ENCODE assay signal across 8 mouse cellular contexts in the genomic region with DNA sequence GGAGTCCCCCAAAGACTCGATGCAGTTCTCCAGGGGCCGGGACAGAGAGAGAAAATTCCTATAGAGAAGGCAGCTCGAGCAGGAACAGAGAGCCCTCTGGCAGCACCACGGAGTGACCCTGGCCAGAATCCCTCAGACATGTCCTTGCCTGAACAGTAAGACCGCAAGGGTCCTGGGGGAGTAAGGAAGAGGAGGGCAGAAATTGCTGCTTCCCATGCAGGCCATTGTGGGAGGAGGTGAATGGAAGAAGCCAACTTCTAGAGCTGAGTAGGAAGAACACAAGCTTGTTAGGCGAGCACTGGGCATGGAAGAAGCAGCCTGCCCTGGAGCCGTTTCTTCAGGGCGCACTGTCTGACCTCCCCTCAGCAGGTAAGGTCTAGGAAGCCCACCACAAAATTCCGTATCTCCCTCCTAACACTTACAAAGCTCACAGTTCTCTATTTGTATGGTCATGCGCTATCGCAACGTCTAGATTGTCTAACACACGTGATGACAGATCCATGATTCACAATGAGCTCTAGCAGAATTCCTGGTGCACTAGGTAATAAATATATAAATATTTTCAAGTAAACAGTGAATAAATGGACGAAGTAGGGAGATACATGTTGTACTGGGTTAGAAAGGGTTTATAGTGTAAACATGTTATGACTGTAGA. TPM values are rescaled to one million over a fixed set of nuclear protein-coding genes. Genes with fewer than 3 reads are reported as not detected.
DNase-seq lines count a peak whose midpoint lies in the region; ATAC-seq lines count a peak whose summit lies in the region.

No protein-coding gene starts in this region.

- H3K27ac ChIP-seq in brown adipose tissue, adult 24 weeks (replicated peaks; ENCODE audit: low read depth, low read length) = peak overlapping the region; percentile 41; the same call in 1 of the 2 replicates
- H3K27ac ChIP-seq in heart, embryonic 13.5 days (replicated peaks) = peak overlapping the region; percentile 79
- H3K27ac ChIP-seq in limb, embryonic 13.5 days = no peak overlapping the region

- peak overlapping the region; percentile 77 for H3K9ac ChIP-seq in heart, embryonic 13.5 days
- no peak overlapping the region for H3K9ac ChIP-seq in limb, embryonic 13.5 days

- H3K9me3 ChIP-seq in heart, embryonic 13.5 days = peaks cover 11% of the 10 kb centered on the region
- peaks cover 3% of the 10 kb centered on the region; the same call in 1 of the 2 replicates for H3K9me3 ChIP-seq in limb, embryonic 13.5 days

- DNase-seq in adrenal gland, adult (ENCODE audit: inconsistent age in 2 of 2, low spot score in 1 of 2) = peak; percentile 26 to 66
- DNase-seq in adrenal gland, postnatal 4 days (ENCODE audit: low spot score in 2 of 2) = no peak
- DNase-seq in testis, postnatal 10 days (ENCODE audit: low spot score) = peak; percentile 62
- no peak for DNase-seq in c-Kit-positive CD71-positive TER-119-positive erythroid progenitor cells, embryonic 14.5 days (ENCODE audit: low spot score)
- no peak for DNase-seq in lung, postnatal 14 days

- H3K4me1 ChIP-seq in brown adipose tissue, adult 24 weeks (ENCODE audit: control insufficient read depth, insufficient read depth, insufficient read length, low read length) = no peaks in the 10 kb centered on the region
- H3K4me1 ChIP-seq in heart, embryonic 13.5 days = peaks cover 17% of the 10 kb centered on the region
- H3K4me1 ChIP-seq in limb, embryonic 13.5 days = peaks cover 14% of the 10 kb centered on the region

- peak overlapping the region; percentile 36 for H3K4me3 ChIP-seq in brown adipose tissue, adult 24 weeks (ENCODE audit: insufficient read depth, low read depth, low read length)
- H3K4me3 ChIP-seq in heart, embryonic 13.5 days = peak overlapping the region; percentile 41
- peak overlapping the region; percentile 16 for H3K4me3 ChIP-seq in limb, embryonic 13.5 days

- ATAC-seq in heart, embryonic 13.5 days (ENCODE audit: extremely low read depth, insufficient number of reproducible peaks, low FRiP score, low TSS enrichment) = no peak
- no peak for ATAC-seq in limb, embryonic 13.5 days (ENCODE audit: low FRiP score, low read depth)

- no peaks in the 10 kb centered on the region for H3K27me3 ChIP-seq in heart, embryonic 13.5 days (replicated peaks)
- no peaks in the 10 kb centered on the region for H3K27me3 ChIP-seq in limb, embryonic 13.5 days

- no peaks in the 10 kb centered on the region for H3K36me3 ChIP-seq in heart, embryonic 13.5 days
- no peaks in the 10 kb centered on the region for H3K36me3 ChIP-seq in limb, embryonic 13.5 days

- H3K4me2 ChIP-seq in heart, embryonic 13.5 days = peak overlapping the region; percentile 67
- H3K4me2 ChIP-seq in limb, embryonic 13.5 days (replicated peaks) = peak overlapping the region; percentile 49

- WGBS in heart, embryonic 13.5 days = 39% methylated on average over 14 of the region's 14 CpGs
- 66% methylated on average over 14 of the region's 14 CpGs for WGBS in limb, embryonic 13.5 days

RNA-seq across cellular contexts. Expression of a gene that starts 32.9 kb away (rescaled TPM):
- 1 to 10 TPM; 7.8 to 8.5 TPM for total RNA-seq in adrenal gland, postnatal 4 days (2021)
- 16.5 and 18.2 TPM in 2 replicates for polyA plus RNA-seq in brown adipose tissue, adult 24 weeks (2012; ENCODE audit: insufficient read depth, insufficient read length, missing spikeins)
- polyA plus RNA-seq in heart, embryonic 13.5 days (2015; fragmentation: Nextera tagmentation; extraction: Ambion mirVana) = 7.5 and 8.3 TPM in 2 replicates
- 11.7 and 12.7 TPM in 2 replicates for polyA plus RNA-seq in limb, embryonic 13.5 days (2015; fragmentation: Nextera tagmentation; extraction: Ambion mirVana)

RNA-seq across cellular contexts. Expression of a gene that starts 33.3 kb away (rescaled TPM):
- 10 to 100 TPM; 62.7 to 65.8 TPM for total RNA-seq in adrenal gland, postnatal 4 days (2021)
- 5.9 and 6.0 TPM in 2 replicates for polyA plus RNA-seq in brown adipose tissue, adult 24 weeks (2012; ENCODE audit: insufficient read depth, insufficient read length, missing spikeins)
- 13.3 and 16.2 TPM in 2 replicates for polyA plus RNA-seq in heart, embryonic 13.5 days (2015; fragmentation: Nextera tagmentation; extraction: Ambion mirVana)
- 11.1 and 12.3 TPM in 2 replicates for polyA plus RNA-seq in limb, embryonic 13.5 days (2015; fragmentation: Nextera tagmentation; extraction: Ambion mirVana)

Comparison
In these comparisons a context has a peak if more than half of its experiments do, and no peak if none do; other contexts are left out.
1. DNase-seq: peak in adrenal gland, adult (2 of 2) and testis, postnatal 10 days (single experiment); none in adrenal gland, postnatal 4 days (0 of 2), c-Kit-positive CD71-positive TER-119-positive erythroid progenitor cells, embryonic 14.5 days (single experiment) and lung, postnatal 14 days (single experiment).
2. Peak in every context shown above with its lines, with median percentiles within 50 percentile points of each other: H3K4me3 ChIP-seq.